Mouse (Mus musculus) forebrain, embryonic 16.5 days (tissue): ENCODE measurements around the gene Cd99l2. TPM values are rescaled to one million over a fixed set of nuclear protein-coding genes. Genes with fewer than 3 reads are reported as not detected.

Experiments used
- ATAC-seq: fragments of 200-750 bp; cut with Nextera tagmentation; 2 replicates; pipeline ENCODE4 v1.8.0; 2017; ENCODE audit warnings: mild to moderate bottlenecking, moderate library complexity
- H3K27ac ChIP-seq: fragments of 300-500 bp; sonication (generic); 2 replicates; pipeline ENCODE4 v1.5.1; 2014; ENCODE audit warnings: low read length, control low read depth
- H3K27me3 ChIP-seq: fragments of 300-500 bp; sonication (generic); replicated peaks from 2 replicates; pipeline ENCODE4 v1.6.1; 2014; ENCODE audit warnings: low read length; ENCODE audit not compliant: control insufficient read depth, insufficient read depth
- H3K36me3 ChIP-seq: fragments of 300-500 bp; sonication (generic); 2 replicates; pipeline ENCODE4 v1.6.1; 2014; ENCODE audit not compliant: control insufficient read depth, insufficient read depth
- H3K4me1 ChIP-seq: fragments of 300-500 bp; sonication (generic); replicated peaks from 2 replicates; pipeline ENCODE4 v1.6.1; 2014; ENCODE audit warnings: low read length; ENCODE audit not compliant: control insufficient read depth, insufficient read depth
- H3K4me2 ChIP-seq: fragments of 300-500 bp; sonication (generic); 2 replicates; pipeline ENCODE4 v1.6.1; 2014; ENCODE audit warnings: mild to moderate bottlenecking, low read length, control low read depth
- H3K4me3 ChIP-seq: fragments of 300-500 bp; sonication (generic); replicated peaks from 2 replicates; pipeline ENCODE4 v1.5.1; 2014; ENCODE audit warnings: mild to moderate bottlenecking, low read length, control low read depth
- H3K9ac ChIP-seq: fragments of 300-500 bp; sonication (generic); replicated peaks from 2 replicates; pipeline ENCODE4 v1.6.1; 2014; ENCODE audit warnings: low read depth, low read length, control low read depth
- H3K9me3 ChIP-seq: fragments of 300-500 bp; sonication (generic); 2 replicates; pipeline ENCODE4 v1.6.1; 2016; ENCODE audit warnings: low read length; ENCODE audit not compliant: control insufficient read depth
- WGBS: fragments of 180-500 bp; shearing (Covaris S2); extraction: QIAGEN DNeasy Blood & Tissue Kit; methylation state at CpG from one replicate; pipeline ENCODE4 v1.1.7; 2014; 5-methylcytosine and 5-hydroxymethylcytosine counted together
- polyA plus RNA-seq: library from polyadenylated mRNA; unstranded; fragments of >200 nt; fragmentation: Nextera tagmentation; extraction: Ambion mirVana; gene quantifications from 2 replicates; pipeline ENCODE4 v1.2.1, GENCODE M21; 2015

Gene Cd99l2
- 64.6 and 71.6 TPM in 2 replicates for polyA plus RNA-seq

DNA sequence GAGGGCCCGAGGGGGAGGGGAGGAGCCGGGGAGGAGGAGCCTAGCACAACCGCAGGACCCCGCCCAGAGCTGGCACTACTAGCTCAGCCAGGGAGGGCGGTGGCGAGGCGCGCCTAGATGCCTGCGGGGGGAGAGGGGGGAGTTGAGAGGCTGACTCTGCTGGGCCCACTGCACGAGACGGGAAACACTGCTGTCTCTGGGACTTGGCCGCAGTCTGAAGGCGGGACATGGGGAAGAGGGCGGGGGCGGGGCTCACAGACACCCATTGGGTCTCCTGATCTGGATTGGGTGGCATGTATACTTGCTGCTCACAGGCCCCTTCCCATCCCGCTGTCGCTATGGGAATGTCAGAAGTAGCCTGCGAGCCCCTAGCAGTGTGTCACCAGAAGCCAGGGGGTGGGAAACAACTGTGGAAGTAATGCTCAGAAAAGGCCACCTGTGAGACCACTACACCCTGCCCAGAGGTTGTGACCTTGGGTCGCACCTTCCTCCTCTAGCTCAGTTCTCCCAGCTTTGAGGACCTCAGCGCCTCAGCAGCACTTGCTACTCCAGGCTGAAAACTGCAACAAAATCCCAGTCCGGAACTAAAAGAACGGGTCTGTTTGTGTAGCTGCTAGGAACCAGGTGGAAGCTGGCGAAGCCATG, at the start of gene Cd99l2:
TSS of gene Cd99l2 (minus strand) at position 216 of the 645 bp plus-strand sequence.
- peak; percentile 96 for ATAC-seq
- 18% methylated on average over 19 of the region's 23 CpGs for WGBS
- Histone ChIP-seq H3K36me3 (no peaks in the 10 kb centered on the region), H3K4me1 (no peaks in the 10 kb centered on the region), H3K4me3 (peak within 1 kb of the TSS; percentile 42), H3K9me3 (no peaks in the 10 kb centered on the region), H3K9ac (peak within 1 kb of the TSS; percentile 43), H3K4me2 (peak within 1 kb of the TSS; percentile 56), H3K27ac (peak within 1 kb of the TSS; percentile 82), H3K27me3 (no peaks in the 10 kb centered on the region)

DNA sequence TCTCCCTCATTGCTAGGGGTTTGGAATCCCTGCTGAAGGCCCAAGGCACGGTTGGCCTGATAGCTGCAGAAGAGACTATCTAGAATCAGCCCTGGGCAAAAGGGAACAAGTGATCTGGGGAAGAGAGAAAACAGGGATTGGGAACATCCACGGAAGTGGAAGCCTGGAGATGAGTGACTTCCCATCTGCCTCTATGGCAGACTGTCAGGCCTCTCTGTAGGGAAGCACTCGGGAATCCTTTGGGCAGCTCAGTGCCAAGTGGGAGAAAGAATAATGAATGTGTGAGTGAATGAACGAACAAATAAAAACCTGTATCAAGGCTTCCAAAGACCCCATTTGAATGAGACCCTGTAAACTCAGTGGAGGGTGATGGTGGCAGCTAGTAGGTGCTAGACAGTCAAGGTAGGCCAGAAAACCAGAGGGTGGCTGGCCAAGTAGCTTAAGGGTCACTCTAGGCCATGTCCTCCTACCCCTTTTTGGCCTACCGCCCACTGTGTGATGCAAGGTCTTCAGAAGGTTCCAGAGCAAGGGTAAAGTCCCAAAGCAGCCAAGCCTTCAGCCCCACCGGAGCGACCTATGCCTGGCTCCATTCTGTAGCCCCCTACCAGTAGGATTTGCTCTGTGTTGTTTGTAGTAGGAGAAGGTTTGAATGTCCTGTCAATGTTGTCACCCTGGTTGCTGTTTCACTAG, 48.3 kb upstream of the Cd99l2 start:
- Histone ChIP-seq H3K27me3 (no peaks in the 10 kb centered on the region), H3K36me3 (no peaks in the 10 kb centered on the region), H3K9ac (no peak overlapping the region), H3K4me3 (no peak overlapping the region), H3K4me1 (peaks cover 4% of the 10 kb centered on the region; the same call in 1 of the 2 replicates), H3K27ac (no peak overlapping the region), H3K9me3 (no peaks in the 10 kb centered on the region), H3K4me2 (no peak overlapping the region)
- no peak for ATAC-seq
- WGBS: 80% methylated on average over 7 of the region's 7 CpGs

- Histone ChIP-seq H3K4me3 (no peak overlapping the region), H3K27ac (no peak overlapping the region), H3K9me3 (no peaks in the 10 kb centered on the region), H3K9ac (no peak overlapping the region), H3K27me3 (no peaks in the 10 kb centered on the region), H3K4me1 (no peaks in the 10 kb centered on the region), H3K36me3 (no peaks in the 10 kb centered on the region), H3K4me2 (no peak overlapping the region)
- WGBS: 74% methylated on average over 2 of the region's 2 CpGs
- no peak for ATAC-seq
Observed at GRCm38 (mm10) chrX:71537791-71538190, 45.1 kb upstream of the Cd99l2 start.

DNA sequence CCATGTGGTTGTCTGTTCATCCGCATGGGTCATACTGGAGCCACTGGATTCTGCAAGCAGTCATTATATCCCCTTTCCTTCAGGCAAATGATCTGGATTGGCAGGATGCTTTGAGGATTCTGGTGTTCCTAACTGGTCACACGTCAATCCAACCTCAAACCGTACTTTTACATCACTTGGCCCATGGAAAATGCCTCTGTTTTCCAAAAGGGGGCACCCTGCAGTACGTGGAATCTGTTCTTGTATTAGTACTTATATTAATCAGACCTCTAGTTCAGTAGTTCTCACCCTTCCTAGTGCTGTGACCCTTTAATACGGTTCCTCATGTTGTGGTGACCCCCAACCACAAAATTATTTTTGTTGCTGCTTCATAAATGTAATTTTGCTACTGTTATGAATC, 41.5 kb upstream of the Cd99l2 start:
- no peak overlapping the region for H3K4me3 ChIP-seq
- H3K9me3 ChIP-seq: no peaks in the 10 kb centered on the region
- no peak for ATAC-seq
- no peaks in the 10 kb centered on the region for H3K27me3 ChIP-seq
- no peak overlapping the region for H3K4me2 ChIP-seq
- no peak overlapping the region for H3K9ac ChIP-seq
- H3K36me3 ChIP-seq: no peaks in the 10 kb centered on the region
- H3K27ac ChIP-seq: no peak overlapping the region
- H3K4me1 ChIP-seq: no peaks in the 10 kb centered on the region
- 74% methylated on average over 5 of the region's 5 CpGs for WGBS

GRCm38 (mm10) chrX:71532635-71533034, 40.0 kb upstream of the Cd99l2 start:
- no peak for ATAC-seq
- H3K36me3 ChIP-seq: no peaks in the 10 kb centered on the region
- H3K4me1 ChIP-seq: peaks cover 4% of the 10 kb centered on the region; the same call in 1 of the 2 replicates
- 74% methylated on average over 3 of the region's 3 CpGs for WGBS
- H3K4me3 ChIP-seq: no peak overlapping the region
- H3K27me3 ChIP-seq: no peaks in the 10 kb centered on the region
- H3K4me2 ChIP-seq: no peak overlapping the region
- no peak overlapping the region for H3K9ac ChIP-seq
- no peak overlapping the region for H3K27ac ChIP-seq
- no peaks in the 10 kb centered on the region for H3K9me3 ChIP-seq

DNA sequence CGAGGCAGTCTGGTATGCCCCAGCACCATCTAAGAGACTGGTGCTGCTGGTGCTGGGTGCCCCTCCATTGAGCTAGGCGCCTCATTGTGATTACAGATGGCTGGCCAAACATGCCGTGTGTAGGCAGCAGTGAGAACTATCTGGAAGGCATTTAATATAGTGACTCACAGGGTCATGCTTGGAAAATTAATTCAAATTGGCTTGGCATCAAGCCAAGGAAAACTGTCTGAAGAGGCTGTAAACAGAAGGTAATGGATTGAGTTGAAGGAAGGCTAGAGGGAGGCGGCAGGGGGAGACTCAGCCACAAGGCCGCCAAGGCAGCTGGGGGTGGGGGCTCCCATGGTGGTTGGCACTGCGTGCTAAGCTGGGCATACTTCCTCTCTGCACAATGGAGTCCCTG, 36.0 kb upstream of the Cd99l2 start:
- ATAC-seq: peak; percentile 80
- no peak overlapping the region for H3K9ac ChIP-seq
- peaks cover 4% of the 10 kb centered on the region; the same call in 1 of the 2 replicates for H3K4me1 ChIP-seq
- H3K9me3 ChIP-seq: no peaks in the 10 kb centered on the region
- H3K27me3 ChIP-seq: no peaks in the 10 kb centered on the region
- 21% methylated on average over 6 of the region's 6 CpGs for WGBS
- H3K27ac ChIP-seq: no peak overlapping the region
- no peak overlapping the region for H3K4me2 ChIP-seq
- no peaks in the 10 kb centered on the region for H3K36me3 ChIP-seq
- no peak overlapping the region for H3K4me3 ChIP-seq

DNA sequence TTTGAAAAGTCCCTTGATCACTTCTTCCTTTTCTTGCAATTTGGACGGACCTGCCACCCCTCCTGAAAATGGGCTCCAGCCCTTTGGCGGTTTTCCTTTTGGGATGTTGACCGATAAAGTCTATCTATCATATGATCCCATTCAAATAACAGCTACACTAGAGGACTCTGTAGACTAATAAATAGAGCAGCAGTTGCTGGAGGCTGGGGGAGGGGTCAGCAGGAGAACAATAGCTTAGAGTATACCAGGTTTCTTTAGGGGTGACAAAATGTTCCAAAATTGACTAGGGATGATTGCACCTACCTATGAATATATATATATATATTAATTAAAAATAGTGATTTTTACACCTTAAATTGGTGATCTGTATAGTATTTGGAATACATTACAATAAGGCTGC, 35.5 kb upstream of the Cd99l2 start:
- no peak overlapping the region for H3K9ac ChIP-seq
- 58% methylated on average over 3 of the region's 3 CpGs for WGBS
- H3K27me3 ChIP-seq: no peaks in the 10 kb centered on the region
- ATAC-seq: no peak
- no peak overlapping the region for H3K27ac ChIP-seq
- H3K4me1 ChIP-seq: peaks cover 4% of the 10 kb centered on the region; the same call in 1 of the 2 replicates
- no peak overlapping the region for H3K4me2 ChIP-seq
- H3K9me3 ChIP-seq: no peaks in the 10 kb centered on the region
- H3K36me3 ChIP-seq: no peaks in the 10 kb centered on the region
- no peak overlapping the region for H3K4me3 ChIP-seq

GRCm38 (mm10) chrX:71527461-71527860, 34.8 kb upstream of the Cd99l2 start:
- H3K4me2 ChIP-seq: no peak overlapping the region
- 70% methylated on average over 1 of the region's 1 CpGs for WGBS
- no peak overlapping the region for H3K9ac ChIP-seq
- ATAC-seq: no peak
- no peak overlapping the region for H3K4me3 ChIP-seq
- peaks cover 4% of the 10 kb centered on the region; the same call in 1 of the 2 replicates for H3K4me1 ChIP-seq
- H3K36me3 ChIP-seq: no peaks in the 10 kb centered on the region
- no peaks in the 10 kb centered on the region for H3K9me3 ChIP-seq
- H3K27me3 ChIP-seq: no peaks in the 10 kb centered on the region
- no peak overlapping the region for H3K27ac ChIP-seq

- H3K36me3 ChIP-seq: no peaks in the 10 kb centered on the region
- H3K27ac ChIP-seq: no peak overlapping the region
- no peak overlapping the region for H3K4me2 ChIP-seq
- H3K4me1 ChIP-seq: peaks cover 4% of the 10 kb centered on the region; the same call in 1 of the 2 replicates
- H3K9ac ChIP-seq: no peak overlapping the region
- 75% methylated on average over 3 of the region's 3 CpGs for WGBS
- H3K9me3 ChIP-seq: no peaks in the 10 kb centered on the region
- no peak overlapping the region for H3K4me3 ChIP-seq
- no peak for ATAC-seq
- H3K27me3 ChIP-seq: no peaks in the 10 kb centered on the region
Observed at GRCm38 (mm10) chrX:71525593-71526299, 33.1 kb upstream of the Cd99l2 start.
